Mouse (Mus musculus) midbrain, embryonic 14.5 days (tissue): ENCODE results near the gene Kcnk13. TPM values are rescaled to one million over a fixed set of nuclear protein-coding genes. Genes with fewer than 3 reads are reported as not detected.
A peak's percentile ranks its signal among the peaks of the same experiment; 100 is the strongest.

ENCODE experiments used
- ATAC-seq: fragments of 200-750 bp; cut with Nextera tagmentation; 2 replicates; pipeline ENCODE4 v1.8.0; 2017; ENCODE audit warnings: moderate number of reproducible peaks, moderate library complexity; ENCODE audit not compliant: low FRiP score, low TSS enrichment
- DNase-seq: peaks from one replicate; pipeline ENCODE4 v3.0.0-alpha.2; 2015
- H3K27ac ChIP-seq: fragments of 300-500 bp; sonication (generic); replicated peaks from 2 replicates; pipeline ENCODE4 v1.5.1; 2014; ENCODE audit warnings: mild to moderate bottlenecking, low read depth, low read length, moderate library complexity
- H3K27me3 ChIP-seq: fragments of 300-500 bp; sonication (generic); 2 replicates; pipeline ENCODE4 v1.6.1; 2014; ENCODE audit warnings: low read length, control low read depth, mixed read lengths; ENCODE audit not compliant: control insufficient read depth, insufficient read depth
- H3K36me3 ChIP-seq: fragments of 300-500 bp; sonication (generic); 2 replicates; pipeline ENCODE4 v1.6.1; 2014; ENCODE audit warnings: low read length, control low read depth; ENCODE audit not compliant: control insufficient read depth, insufficient read depth
- H3K4me1 ChIP-seq: fragments of 300-500 bp; sonication (generic); 2 replicates; pipeline ENCODE4 v1.6.1; 2014; ENCODE audit warnings: mild to moderate bottlenecking, antibody characterized with exemption, low read length, control low read depth; ENCODE audit not compliant: control insufficient read depth, insufficient read depth
- H3K4me2 ChIP-seq: fragments of 300-500 bp; sonication (generic); 2 replicates; pipeline ENCODE4 v1.6.1; 2014; ENCODE audit warnings: mild to moderate bottlenecking, low read length, moderate library complexity
- H3K4me3 ChIP-seq: fragments of 300-500 bp; sonication (generic); replicated peaks from 2 replicates; pipeline ENCODE4 v1.5.1; 2014; ENCODE audit warnings: low read depth, low read length
- H3K9ac ChIP-seq: fragments of 300-500 bp; sonication (generic); replicated peaks from 2 replicates; pipeline ENCODE4 v1.6.1; 2014; ENCODE audit warnings: mild to moderate bottlenecking, low read length, moderate library complexity
- H3K9me3 ChIP-seq: fragments of 300-500 bp; sonication (generic); 2 replicates; pipeline ENCODE4 v1.6.1; 2016; ENCODE audit warnings: low read length, control low read depth, mixed read lengths; ENCODE audit not compliant: control insufficient read depth
- WGBS: fragments of 180-500 bp; shearing (Covaris S2); extraction: QIAGEN DNeasy Blood & Tissue Kit; methylation state at CpG from one replicate; pipeline ENCODE4 v1.1.7; 2014; 5-methylcytosine and 5-hydroxymethylcytosine counted together
- microRNA-seq: library from miRNA; unstranded; fragments of <30 nt; microRNA quantifications from one replicate; pipeline ENCODE4, GENCODE M21; 2016
- polyA plus RNA-seq: library from polyadenylated mRNA; unstranded; fragments of >200 nt; fragmentation: Nextera tagmentation; extraction: Ambion mirVana; gene quantifications from 2 replicates; pipeline ENCODE4 v1.2.1, GENCODE M21; 2014

Kcnk13 gene
- polyA plus RNA-seq, 1 experiment from 2014 or later: 0.79 TPM

GRCm38 (mm10) chr12:100101651-100102050 lies 137.4 kb downstream of the Kcnk13 start:
- no peak overlapping the region for H3K9ac ChIP-seq
- no peaks in the 10 kb centered on the region for H3K9me3 ChIP-seq
- no peaks in the 10 kb centered on the region for H3K36me3 ChIP-seq
- no peaks in the 10 kb centered on the region for H3K4me1 ChIP-seq
- ATAC-seq (no peak), DNase-seq (no peak)
- no peak overlapping the region for H3K4me2 ChIP-seq
- H3K4me3 ChIP-seq: no peak overlapping the region
- H3K27me3 ChIP-seq: no peaks in the 10 kb centered on the region
- H3K27ac ChIP-seq: no peak overlapping the region
- WGBS: 71% methylated on average over 3 of the region's 3 CpGs

GRCm38 (mm10) chr12:100104530-100104929 lies 140.2 kb downstream of the Kcnk13 start:
- no peak overlapping the region for H3K4me2 ChIP-seq
- H3K27me3 ChIP-seq: no peaks in the 10 kb centered on the region
- no peaks in the 10 kb centered on the region for H3K9me3 ChIP-seq
- H3K4me3 ChIP-seq: no peak overlapping the region
- DNase-seq: no peak
- H3K36me3 ChIP-seq: no peaks in the 10 kb centered on the region
- H3K27ac ChIP-seq: no peak overlapping the region
- H3K4me1 ChIP-seq: no peaks in the 10 kb centered on the region
- ATAC-seq: no peak
- H3K9ac ChIP-seq: no peak overlapping the region
- WGBS: 91% methylated on average over 5 of the region's 5 CpGs

GRCm38 (mm10) chr12:100106275-100106895 lies 142.1 kb downstream of the Kcnk13 start:
- no peaks in the 10 kb centered on the region for H3K9me3 ChIP-seq
- peak overlapping the region; percentile 9; the same call in 1 of the 2 replicates for H3K4me2 ChIP-seq
- H3K9ac ChIP-seq: no peak overlapping the region
- H3K27me3 ChIP-seq: no peaks in the 10 kb centered on the region
- WGBS: 14% methylated on average over 20 of the region's 20 CpGs
- H3K36me3 ChIP-seq: no peaks in the 10 kb centered on the region
- DNase-seq (peak; percentile 93), ATAC-seq (no peak)
- H3K4me1 ChIP-seq: peaks cover 6% of the 10 kb centered on the region
- no peak overlapping the region for H3K27ac ChIP-seq
- no peak overlapping the region for H3K4me3 ChIP-seq

GRCm38 (mm10) chr12:100107436-100107835 lies 143.1 kb downstream of the Kcnk13 start:
- Histone ChIP-seq H3K9me3 (no peaks in the 10 kb centered on the region), H3K4me3 (no peak overlapping the region), H3K9ac (no peak overlapping the region), H3K36me3 (peaks cover 7% of the 10 kb centered on the region), H3K27me3 (no peaks in the 10 kb centered on the region), H3K4me1 (peaks cover 6% of the 10 kb centered on the region), H3K4me2 (no peak overlapping the region), H3K27ac (no peak overlapping the region)
- 51% methylated on average over 4 of the region's 4 CpGs for WGBS
- ATAC-seq: no peak
- DNase-seq: no peak

GRCm38 (mm10) chr12:100109986-100110696 lies 145.8 kb downstream of the Kcnk13 start, which contains the start of gene Psmc1:
Gene Psmc1, plus strand, starts transcription at chr12:100110154.
- Histone ChIP-seq H3K4me1 (peaks cover 6% of the 10 kb centered on the region), H3K9me3 (no peaks in the 10 kb centered on the region), H3K27me3 (no peaks in the 10 kb centered on the region), H3K27ac (peak within 1 kb of the TSS; percentile 88), H3K9ac (peak within 1 kb of the TSS; percentile 91), H3K4me3 (peak within 1 kb of the TSS; percentile 90), H3K4me2 (peak within 1 kb of the TSS; percentile 84), H3K36me3 (peaks cover 28% of the 10 kb centered on the region)
- under 1% methylated on average over 58 of the region's 58 CpGs for WGBS
- peak; percentile 94 for DNase-seq
- ATAC-seq: peak; percentile 84

Small RNA genes within 50 kb of the gene (microRNA-seq; reads per million reads assigned to microRNA genes)
- not detected for gene Gm23291

Other genes with a start within 250 kb of the Kcnk13 start
- gene Efcab11, start 80.1 kb upstream of the Kcnk13 start, polyA plus RNA-seq: 5.4 and 6.5 TPM in 2 replicates
- 47.7 and 62.1 TPM in 2 replicates for gene Tdp1, start 80.0 kb upstream of the Kcnk13 start, polyA plus RNA-seq
- gene Psmc1, start 145.7 kb downstream of the Kcnk13 start, polyA plus RNA-seq: 257 and 284 TPM in 2 replicates
- gene Nrde2, start 195.2 kb downstream of the Kcnk13 start, polyA plus RNA-seq: 11.3 and 14.1 TPM in 2 replicates
- 2,581 and 2,856 TPM in 2 replicates for gene Calm1, start 234.9 kb downstream of the Kcnk13 start, polyA plus RNA-seq